Mouse (Mus musculus): ENCODE results near the gene Eif2a.

GRCm38 (mm10) chr3:58517800-58518199, 7.8 kb upstream of the Eif2a start:
- TF ChIP-seq CTCF (IDR thresholded peaks at IDR 0.05; ENCODE audit: extremely low read depth, insufficient read depth, insufficient read length, insufficient replicate concordance) (no peak), POLR2A (IDR thresholded peaks at IDR 0.05; ENCODE audit: low read depth, low read length) (peak; percentile 30)
